Mouse (Mus musculus): ENCODE results near the gene Selenbp2. TPM values are rescaled to one million over a fixed set of nuclear protein-coding genes. Genes with fewer than 3 reads are reported as not detected.
"Not testable (repeated sequence)": the region's sequence is repeated elsewhere in the genome, so short reads cannot be mapped to it uniquely, and the experiment has no call there.

Gene Selenbp2
- polyA plus RNA-seq (2011; ENCODE audit: insufficient read depth, insufficient read length, low read depth, missing spikeins) = 3.3 TPM in 1 of 2 replicates, not detected in the other

- H3K27me3 ChIP-seq (ENCODE audit: control insufficient read depth, insufficient read depth, low read length, poor library complexity, severe bottlenecking) = no peaks in the 10 kb centered on the region
- TF ChIP-seq CTCF (IDR thresholded peaks at IDR 0.05; ENCODE audit: low read depth, low read length) (no peak), POLR2A (IDR thresholded peaks at IDR 0.05; ENCODE audit: insufficient read depth, low read length) (no peak), EP300 (IDR thresholded peaks at IDR 0.05; ENCODE audit: insufficient read depth, low read depth, low read length) (no peak)
- no peak within 1 kb of the TSS for H3K9ac ChIP-seq (ENCODE audit: low read depth, poor library complexity, severe bottlenecking)
These were observed at the start of gene Selenbp2 for GRCm38 (mm10) chr3:94693329-94693825. Gene Selenbp2, plus strand, starts transcription at chr3:94693556.

GRCm38 (mm10) chr3:94648755-94649590 is 44.4 kb upstream of the Selenbp2 start:
- no peaks in the 10 kb centered on the region for H3K9me3 ChIP-seq (replicated peaks; ENCODE audit: control insufficient read depth, insufficient read depth, low read length, poor library complexity, severe bottlenecking)
- no peaks in the 10 kb centered on the region for H3K4me1 ChIP-seq (ENCODE audit: control insufficient read depth, insufficient read depth, low read length)
- TF ChIP-seq POLR2A (IDR thresholded peaks at IDR 0.05; ENCODE audit: insufficient read depth, low read length) = no peak
- no peak for TF ChIP-seq CTCF (IDR thresholded peaks at IDR 0.05; ENCODE audit: low read depth, low read length)
- no peak for TF ChIP-seq EP300 (IDR thresholded peaks at IDR 0.05; ENCODE audit: insufficient read depth, low read depth, low read length)
- no peaks in the 10 kb centered on the region for H3K27me3 ChIP-seq (ENCODE audit: control insufficient read depth, insufficient read depth, low read length, poor library complexity, severe bottlenecking)
- H3K36me3 ChIP-seq (ENCODE audit: control insufficient read depth, insufficient read depth, low read length, poor library complexity, severe bottlenecking) = no peaks in the 10 kb centered on the region
- H3K9ac ChIP-seq (ENCODE audit: low read depth, poor library complexity, severe bottlenecking) = no peak overlapping the region
- H3K27ac ChIP-seq (ENCODE audit: insufficient read depth, low read length) = no peak overlapping the region
- no peak overlapping the region for H3K4me3 ChIP-seq (ENCODE audit: low read depth, low read length)

More at GRCm38 (mm10) chr3:94693329-94693825, at the start of gene Selenbp2:
- H3K27ac ChIP-seq (ENCODE audit: insufficient read depth, low read length) = no peak within 1 kb of the TSS
- H3K4me1 ChIP-seq (ENCODE audit: control insufficient read depth, insufficient read depth, low read length) = no peaks in the 10 kb centered on the region
- H3K9me3 ChIP-seq (replicated peaks; ENCODE audit: control insufficient read depth, insufficient read depth, low read length, poor library complexity, severe bottlenecking) = no peaks in the 10 kb centered on the region
- H3K4me3 ChIP-seq (ENCODE audit: low read depth, low read length) = no peak within 1 kb of the TSS
- no peaks in the 10 kb centered on the region for H3K36me3 ChIP-seq (ENCODE audit: control insufficient read depth, insufficient read depth, low read length, poor library complexity, severe bottlenecking)

GRCm38 (mm10) chr3:94650409-94650808 is 42.9 kb upstream of the Selenbp2 start:
- no peak overlapping the region for H3K4me3 ChIP-seq (ENCODE audit: low read depth, low read length)
- no peaks in the 10 kb centered on the region for H3K27me3 ChIP-seq (ENCODE audit: control insufficient read depth, insufficient read depth, low read length, poor library complexity, severe bottlenecking)
- no peaks in the 10 kb centered on the region for H3K4me1 ChIP-seq (ENCODE audit: control insufficient read depth, insufficient read depth, low read length)
- H3K9me3 ChIP-seq (replicated peaks; ENCODE audit: control insufficient read depth, insufficient read depth, low read length, poor library complexity, severe bottlenecking) = no peaks in the 10 kb centered on the region
- no peak overlapping the region for H3K9ac ChIP-seq (ENCODE audit: low read depth, poor library complexity, severe bottlenecking)
- no peaks in the 10 kb centered on the region for H3K36me3 ChIP-seq (ENCODE audit: control insufficient read depth, insufficient read depth, low read length, poor library complexity, severe bottlenecking)
- no peak overlapping the region for H3K27ac ChIP-seq (ENCODE audit: insufficient read depth, low read length)
- no peak for TF ChIP-seq EP300 (IDR thresholded peaks at IDR 0.05; ENCODE audit: insufficient read depth, low read depth, low read length)

GRCm38 (mm10) chr3:94653967-94654366 is 39.4 kb upstream of the Selenbp2 start:
- not testable (repeated sequence) for H3K4me1 ChIP-seq (ENCODE audit: control insufficient read depth, insufficient read depth, low read length); H3K36me3 ChIP-seq (ENCODE audit: control insufficient read depth, insufficient read depth, low read length, poor library complexity, severe bottlenecking); H3K9ac ChIP-seq (ENCODE audit: low read depth, poor library complexity, severe bottlenecking); H3K9me3 ChIP-seq (replicated peaks; ENCODE audit: control insufficient read depth, insufficient read depth, low read length, poor library complexity, severe bottlenecking); H3K4me3 ChIP-seq (ENCODE audit: low read depth, low read length); H3K27ac ChIP-seq (ENCODE audit: insufficient read depth, low read length); H3K27me3 ChIP-seq (ENCODE audit: control insufficient read depth, insufficient read depth, low read length, poor library complexity, severe bottlenecking)

- H3K27ac ChIP-seq (ENCODE audit: insufficient read depth, low read length); H3K9me3 ChIP-seq (replicated peaks; ENCODE audit: control insufficient read depth, insufficient read depth, low read length, poor library complexity, severe bottlenecking); H3K36me3 ChIP-seq (ENCODE audit: control insufficient read depth, insufficient read depth, low read length, poor library complexity, severe bottlenecking); H3K27me3 ChIP-seq (ENCODE audit: control insufficient read depth, insufficient read depth, low read length, poor library complexity, severe bottlenecking); H3K4me1 ChIP-seq (ENCODE audit: control insufficient read depth, insufficient read depth, low read length): not testable (repeated sequence)
- Histone ChIP-seq H3K4me3 (ENCODE audit: low read depth, low read length) (peak overlapping the region; percentile 74), H3K9ac (ENCODE audit: low read depth, poor library complexity, severe bottlenecking) (peak overlapping the region; percentile 36; the same call in 1 of the 2 replicates)
These were observed 35.3 kb upstream of the Selenbp2 start for GRCm38 (mm10) chr3:94657852-94658739.

- Histone ChIP-seq H3K4me3 (ENCODE audit: low read depth, low read length) (peak within 1 kb of the TSS; percentile 74), H3K9ac (ENCODE audit: low read depth, poor library complexity, severe bottlenecking) (peak within 1 kb of the TSS; percentile 36; the same call in 1 of the 2 replicates), H3K27ac (ENCODE audit: insufficient read depth, low read length) (peak within 1 kb of the TSS; percentile 35)
- H3K36me3 ChIP-seq (ENCODE audit: control insufficient read depth, insufficient read depth, low read length, poor library complexity, severe bottlenecking); H3K9me3 ChIP-seq (replicated peaks; ENCODE audit: control insufficient read depth, insufficient read depth, low read length, poor library complexity, severe bottlenecking); H3K4me1 ChIP-seq (ENCODE audit: control insufficient read depth, insufficient read depth, low read length); H3K27me3 ChIP-seq (ENCODE audit: control insufficient read depth, insufficient read depth, low read length, poor library complexity, severe bottlenecking): not testable (repeated sequence)
These were observed 34.6 kb upstream of the Selenbp2 start, which contains the start of gene Tuft1 for GRCm38 (mm10) chr3:94658740-94659095. Gene Tuft1, minus strand, starts transcription at chr3:94658872.

GRCm38 (mm10) chr3:94659142-94659748 is 34.1 kb upstream of the Selenbp2 start:
- not testable (repeated sequence) for H3K9ac ChIP-seq (ENCODE audit: low read depth, poor library complexity, severe bottlenecking); H3K36me3 ChIP-seq (ENCODE audit: control insufficient read depth, insufficient read depth, low read length, poor library complexity, severe bottlenecking); H3K9me3 ChIP-seq (replicated peaks; ENCODE audit: control insufficient read depth, insufficient read depth, low read length, poor library complexity, severe bottlenecking); H3K27me3 ChIP-seq (ENCODE audit: control insufficient read depth, insufficient read depth, low read length, poor library complexity, severe bottlenecking); H3K4me1 ChIP-seq (ENCODE audit: control insufficient read depth, insufficient read depth, low read length)
- peak overlapping the region; percentile 32 for H3K4me3 ChIP-seq (ENCODE audit: low read depth, low read length)
- peak overlapping the region; percentile 35 for H3K27ac ChIP-seq (ENCODE audit: insufficient read depth, low read length)

GRCm38 (mm10) chr3:94660841-94661240 is 32.5 kb upstream of the Selenbp2 start:
- not testable (repeated sequence) for H3K36me3 ChIP-seq (ENCODE audit: control insufficient read depth, insufficient read depth, low read length, poor library complexity, severe bottlenecking); H3K27me3 ChIP-seq (ENCODE audit: control insufficient read depth, insufficient read depth, low read length, poor library complexity, severe bottlenecking); H3K27ac ChIP-seq (ENCODE audit: insufficient read depth, low read length); H3K9me3 ChIP-seq (replicated peaks; ENCODE audit: control insufficient read depth, insufficient read depth, low read length, poor library complexity, severe bottlenecking); H3K9ac ChIP-seq (ENCODE audit: low read depth, poor library complexity, severe bottlenecking); H3K4me1 ChIP-seq (ENCODE audit: control insufficient read depth, insufficient read depth, low read length); H3K4me3 ChIP-seq (ENCODE audit: low read depth, low read length)

All from ES-Bruce4 (cell line).